9 mouse cellular contexts compared by ENCODE assay signal in genomic region chr1:180428101-180428712, GRCm38 (mm10). TPM values are rescaled to one million over a fixed set of nuclear protein-coding genes. Genes with fewer than 3 reads are reported as not detected.
DNase-seq lines count a peak whose midpoint lies in the region; ATAC-seq and TF ChIP-seq lines count a peak whose summit lies in the region.
"Had no signal": no experiment of that assay in that cellular context is flagged by ENCODE, and none has a peak within 500 bp of the region (broad histone marks: within the 10 kb centered on the region; RNA-seq: fewer than 3 reads in every experiment).

No protein-coding gene starts in this region.

- H3K4me3 ChIP-seq in forebrain, embryonic 16.5 days (replicated peaks; ENCODE audit: low read length): no peak overlapping the region
- no peak overlapping the region for H3K4me3 ChIP-seq in forebrain, embryonic 15.5 days
- no peak overlapping the region for H3K4me3 ChIP-seq in testis, adult 2 months (ENCODE audit: control insufficient read depth, low read depth, low read length)
- H3K4me3 ChIP-seq in hindbrain, postnatal 0 days (ENCODE audit: low read length): no peak overlapping the region
- no peak overlapping the region for H3K4me3 ChIP-seq in liver, embryonic 14.5 days (ENCODE audit: insufficient read depth in 1 of 2, low read depth in 2 of 2, low read length in 2 of 2)
- H3K4me3 ChIP-seq: liver, embryonic 15.5 days had no signal

- no peaks in the 10 kb centered on the region for H3K36me3 ChIP-seq in forebrain, embryonic 16.5 days (ENCODE audit: control insufficient read depth, insufficient read depth)
- H3K36me3 ChIP-seq in forebrain, embryonic 15.5 days: no peaks in the 10 kb centered on the region
- H3K36me3 ChIP-seq in testis, adult 2 months (ENCODE audit: control insufficient read depth, insufficient read depth, low read length): no peaks in the 10 kb centered on the region
- no peaks in the 10 kb centered on the region for H3K36me3 ChIP-seq in hindbrain, postnatal 0 days (ENCODE audit: insufficient read depth, low read length)
- no peaks in the 10 kb centered on the region for H3K36me3 ChIP-seq in liver, embryonic 14.5 days (replicated peaks; ENCODE audit: control insufficient read depth, insufficient read depth, low read depth)
- H3K36me3 ChIP-seq: liver, embryonic 15.5 days had no signal

- H3K9ac ChIP-seq in forebrain, embryonic 16.5 days (replicated peaks; ENCODE audit: low read depth, low read length): no peak overlapping the region
- no peak overlapping the region for H3K9ac ChIP-seq in forebrain, embryonic 15.5 days (replicated peaks)
- H3K9ac ChIP-seq in hindbrain, postnatal 0 days (replicated peaks; ENCODE audit: low read length): no peak overlapping the region
- H3K9ac ChIP-seq in liver, embryonic 14.5 days (replicated peaks): no peak overlapping the region
- H3K9ac ChIP-seq: liver, embryonic 15.5 days had no signal

- H3K4me2 ChIP-seq in forebrain, embryonic 16.5 days (ENCODE audit: low read length): no peak overlapping the region
- H3K4me2 ChIP-seq in forebrain, embryonic 15.5 days (replicated peaks): no peak overlapping the region
- H3K4me2 ChIP-seq in hindbrain, postnatal 0 days (ENCODE audit: low read depth, low read length): no peak overlapping the region
- H3K4me2 ChIP-seq in liver, embryonic 14.5 days (ENCODE audit: low read depth): no peak overlapping the region
- H3K4me2 ChIP-seq: liver, embryonic 15.5 days had no signal

- ATAC-seq in forebrain, embryonic 16.5 days: 0 out of 2 replicates have a peak, but pooled peaks have one; percentile 4
- ATAC-seq in forebrain, embryonic 15.5 days (replicated peaks): no peak
- no peak for ATAC-seq in hindbrain, postnatal 0 days
- no peak for ATAC-seq in liver, embryonic 14.5 days (ENCODE audit: insufficient read depth)

- no peaks in the 10 kb centered on the region for H3K9me3 ChIP-seq in forebrain, embryonic 16.5 days (ENCODE audit: control insufficient read depth, low read length)
- no peaks in the 10 kb centered on the region for H3K9me3 ChIP-seq in forebrain, embryonic 15.5 days
- H3K9me3 ChIP-seq in hindbrain, postnatal 0 days (ENCODE audit: low read length): no peaks in the 10 kb centered on the region
- H3K9me3 ChIP-seq in liver, embryonic 14.5 days (ENCODE audit: control insufficient read depth, low read length): no peaks in the 10 kb centered on the region
- H3K9me3 ChIP-seq: liver, embryonic 15.5 days had no signal

- no peak for DNase-seq in testis, postnatal 14 days (ENCODE audit: low spot score)
- DNase-seq in cerebellum, postnatal 36 days: peak; percentile 56 to 60
- DNase-seq in hindbrain, postnatal 0 days (ENCODE audit: low spot score): peak; percentile 91
- DNase-seq in liver, embryonic 14.5 days (ENCODE audit: low read depth in 3 of 3, low spot score in 3 of 3): peak in 2 of 3 experiments; percentile 29 to 30
- peak; percentile 70 for DNase-seq in skeletal muscle tissue, adult 2 months (ENCODE audit: low read depth, low spot score)

- H3K27me3 ChIP-seq in forebrain, embryonic 16.5 days (replicated peaks; ENCODE audit: control insufficient read depth, insufficient read depth, low read length): no peaks in the 10 kb centered on the region
- no peaks in the 10 kb centered on the region for H3K27me3 ChIP-seq in forebrain, embryonic 15.5 days
- H3K27me3 ChIP-seq in testis, adult 2 months (ENCODE audit: control insufficient read depth, insufficient read depth, low read length): no peaks in the 10 kb centered on the region; the same call in 1 of the 2 replicates
- no peaks in the 10 kb centered on the region for H3K27me3 ChIP-seq in hindbrain, postnatal 0 days (ENCODE audit: insufficient read depth, low read length)
- peaks cover 1% of the 10 kb centered on the region; the same call in 1 of the 2 replicates for H3K27me3 ChIP-seq in liver, embryonic 14.5 days (ENCODE audit: control insufficient read depth, insufficient read depth, low read length)

- peaks cover 17% of the 10 kb centered on the region for H3K4me1 ChIP-seq in forebrain, embryonic 16.5 days (replicated peaks; ENCODE audit: control insufficient read depth, insufficient read depth, low read length)
- H3K4me1 ChIP-seq in forebrain, embryonic 15.5 days: peaks cover 15% of the 10 kb centered on the region
- H3K4me1 ChIP-seq in testis, adult 2 months (ENCODE audit: control insufficient read depth, insufficient read depth, low read length): peaks cover 6% of the 10 kb centered on the region
- H3K4me1 ChIP-seq in hindbrain, postnatal 0 days (ENCODE audit: insufficient read depth, low read length): 0 out of 2 replicates have a peak, but pooled peaks cover 4% of the 10 kb centered on the region
- H3K4me1 ChIP-seq in liver, embryonic 14.5 days (replicated peaks; ENCODE audit: control insufficient read depth in 2 of 2, insufficient read depth in 2 of 2, low read length in 1 of 2): 0 out of 4 replicates have a peak, but pooled peaks cover 0 to 2% of the 10 kb centered on the region in 2 experiments

- H3K27ac ChIP-seq in forebrain, embryonic 16.5 days (ENCODE audit: low read length): no peak overlapping the region
- no peak overlapping the region for H3K27ac ChIP-seq in forebrain, embryonic 15.5 days (replicated peaks)
- H3K27ac ChIP-seq in testis, adult 2 months (ENCODE audit: control insufficient read depth, insufficient read depth, low read depth, low read length): no peak overlapping the region
- H3K27ac ChIP-seq in hindbrain, postnatal 0 days: no peak overlapping the region
- no peak overlapping the region for H3K27ac ChIP-seq in liver, embryonic 14.5 days
- H3K27ac ChIP-seq: liver, embryonic 15.5 days had no signal

- peak; percentile 94 for TF ChIP-seq CTCF in testis, adult 2 months (IDR thresholded peaks at IDR 0.05; ENCODE audit: control insufficient read depth, insufficient read depth, insufficient replicate concordance, low read depth, low read length)
- peak; percentile 98 for TF ChIP-seq CTCF in hindbrain, postnatal 0 days (IDR thresholded peaks at IDR 0.05; ENCODE audit: low read depth)
- peak; percentile 94 for TF ChIP-seq CTCF in liver, embryonic 14.5 days (IDR thresholded peaks at IDR 0.05; ENCODE audit: low read depth)

- no peak for TF ChIP-seq EP300 in liver, embryonic 14.5 days (IDR thresholded peaks at IDR 0.05; ENCODE audit: low read depth)

- TF ChIP-seq POLR2A in testis, adult 2 months (IDR thresholded peaks at IDR 0.05; ENCODE audit: control insufficient read depth, low read depth, low read length): no peak

- WGBS in forebrain, embryonic 16.5 days: 29% methylated on average over 9 of the region's 9 CpGs
- 28% methylated on average over 9 of the region's 9 CpGs for WGBS in forebrain, embryonic 15.5 days
- 27% methylated on average over 9 of the region's 9 CpGs for WGBS in hindbrain, postnatal 0 days
- 16% methylated on average over 9 of the region's 9 CpGs for WGBS in liver, embryonic 14.5 days (ENCODE audit: insufficient replicate concordance)

RNA-seq across cellular contexts. Expression of gene Stum, which starts 55.1 kb away (rescaled TPM):
- polyA plus RNA-seq in forebrain, embryonic 16.5 days (2015; fragmentation: Nextera tagmentation; extraction: Ambion mirVana): 3.9 and 4.3 TPM in 2 replicates
- 4.1 and 4.2 TPM in 2 replicates for polyA plus RNA-seq in forebrain, embryonic 15.5 days (2015; fragmentation: Nextera tagmentation; extraction: Ambion mirVana)
- polyA plus RNA-seq in testis, adult 2 months (2012; rRNA removed): 0.27 and 0.77 TPM in 2 replicates
- total RNA-seq in hindbrain, postnatal 0 days (2014; rRNA removed): 105 and 114 TPM in 2 replicates
- polyA plus RNA-seq in hindbrain, postnatal 0 days (2015; fragmentation: Nextera tagmentation; extraction: Ambion mirVana): 19.9 and 20.6 TPM in 2 replicates
- polyA plus RNA-seq in liver, embryonic 14.5 days (2012; rRNA removed): 0.04 TPM in 1 of 2 replicates, not detected in the other
- not detected in 2 replicates for polyA plus RNA-seq in liver, embryonic 14.5 days (2014; fragmentation: Nextera tagmentation; extraction: Ambion mirVana)
